Mouse (Mus musculus): ENCODE measurements around the gene Fgf3.

DNA sequence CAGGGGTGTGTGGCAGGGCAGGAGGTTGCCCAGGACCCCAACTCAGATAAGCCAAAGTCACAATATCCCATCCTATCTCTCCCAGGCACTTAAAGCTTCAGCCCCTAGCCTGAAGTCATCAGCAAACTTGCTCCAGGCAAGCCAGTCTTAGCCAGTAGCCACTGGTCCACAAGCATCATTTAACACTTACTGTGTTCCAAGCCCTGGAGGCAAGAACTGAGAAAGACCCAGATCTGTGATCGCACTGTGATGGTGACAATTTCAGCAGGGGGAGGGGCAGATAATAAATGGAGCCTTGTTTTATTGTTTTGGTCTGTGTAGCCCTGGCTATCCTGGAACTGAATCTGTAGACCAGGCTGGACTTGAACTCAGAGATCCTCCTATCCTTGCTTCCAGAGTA is 20.8 kb downstream of the Fgf3 start:
- no peak for TF ChIP-seq EP300 (optimal IDR thresholded peaks at IDR 0.05)
- TF ChIP-seq CTCF (IDR thresholded peaks at IDR 0.05; ENCODE audit: low read depth), result no peak

Data from stomach, postnatal 0 days (tissue).